Mouse (Mus musculus): ENCODE results near the gene Tnrc6b. TPM values are rescaled to one million over a fixed set of nuclear protein-coding genes. Genes with fewer than 3 reads are reported as not detected.
"Not testable (repeated sequence)": the region's sequence is repeated elsewhere in the genome, so short reads cannot be mapped to it uniquely, and the experiment has no call there.

The Tnrc6b gene
- total RNA-seq, 2 experiments from 2014 or later, result 42.3 to 53.3 TPM

DNA sequence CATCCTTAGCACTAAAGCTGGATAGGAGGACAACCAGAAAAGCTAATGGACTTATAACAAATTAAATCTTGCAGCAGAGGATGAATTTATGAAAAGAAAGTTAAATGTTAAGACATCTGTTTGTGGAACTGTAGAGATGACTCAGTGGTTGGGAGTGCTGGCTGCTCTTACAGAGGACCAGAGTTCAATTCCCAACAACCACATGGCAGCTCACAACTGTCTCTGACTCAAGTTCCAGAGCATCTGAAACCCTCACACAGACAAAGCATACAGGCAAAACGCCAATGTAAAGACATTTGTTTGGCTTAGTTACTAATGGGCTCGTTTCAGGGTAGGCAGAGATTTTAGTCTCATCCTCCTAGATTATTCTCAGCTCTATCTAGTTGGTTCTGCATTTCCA is 188.7 kb downstream of the Tnrc6b start:
- no peak for DNase-seq
- intact Hi-C loops (cut with DNase I), result no loop called here

DNA sequence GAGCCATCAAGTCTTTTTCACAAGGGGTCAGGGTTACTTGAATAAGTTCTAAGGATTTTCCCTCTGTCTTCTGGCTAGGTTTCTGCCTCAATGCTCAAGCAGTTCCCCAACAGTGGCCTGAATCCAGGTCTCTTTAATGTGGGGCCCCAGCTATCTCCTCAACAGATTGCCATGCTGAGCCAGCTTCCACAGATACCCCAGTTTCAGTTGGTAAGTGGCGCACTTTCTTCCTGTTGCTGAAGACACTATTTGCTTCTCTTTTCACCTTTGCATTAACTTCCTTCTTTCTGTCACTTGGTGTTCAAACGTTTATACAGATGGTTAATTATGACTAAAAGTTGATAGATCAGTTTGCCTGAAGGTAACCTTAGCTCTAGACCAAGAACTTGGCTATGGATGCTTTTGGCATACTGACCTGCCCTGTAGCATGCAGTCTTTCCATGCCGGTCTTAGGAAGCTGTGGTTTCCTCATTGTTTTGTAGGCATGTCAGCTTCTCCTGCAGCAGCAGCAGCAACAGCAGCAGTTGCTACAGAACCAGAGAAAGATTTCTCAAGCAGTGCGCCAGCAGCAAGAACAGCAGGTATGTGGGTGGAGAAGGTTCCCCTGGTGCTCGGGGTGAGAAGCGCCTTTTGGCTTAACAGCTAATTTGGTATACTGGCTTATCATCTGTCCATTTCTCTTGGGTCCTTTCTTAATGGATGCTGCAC is 190.8 kb downstream of the Tnrc6b start:
- no peak for DNase-seq
- intact Hi-C loops (cut with DNase I), result no loop called here

- DNase-seq; intact Hi-C loops (cut with DNase I): not testable (repeated sequence)
Measured at GRCm38 (mm10) chr15:80904776-80905175, 193.7 kb downstream of the Tnrc6b start.

DNA sequence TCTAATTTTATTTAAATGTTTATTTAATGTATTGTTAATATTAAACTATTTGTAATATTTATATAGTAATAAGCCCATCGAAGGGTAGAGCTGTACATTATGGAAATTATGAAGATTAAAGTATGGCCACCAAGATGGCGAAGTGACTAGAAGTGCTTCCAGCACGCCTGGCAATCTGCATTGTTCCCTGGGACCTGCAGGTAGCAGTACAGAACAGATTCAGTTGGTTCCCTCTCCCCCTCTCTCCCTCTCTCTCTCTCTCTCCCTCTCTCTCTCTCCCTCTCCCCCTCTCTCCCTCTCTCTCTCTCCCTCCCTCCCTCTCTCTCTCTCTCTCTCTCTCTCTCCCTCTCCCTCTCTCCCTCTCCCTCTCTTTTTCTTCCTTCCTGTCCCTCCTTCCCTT is 199.1 kb downstream of the Tnrc6b start:
- intact Hi-C loops (cut with DNase I), result no loop called here
- no peak for DNase-seq

GRCm38 (mm10) chr15:80910790-80911531 is 199.8 kb downstream of the Tnrc6b start:
- DNase-seq, result no peak
- intact Hi-C loops (cut with DNase I), result no loop called here

DNA sequence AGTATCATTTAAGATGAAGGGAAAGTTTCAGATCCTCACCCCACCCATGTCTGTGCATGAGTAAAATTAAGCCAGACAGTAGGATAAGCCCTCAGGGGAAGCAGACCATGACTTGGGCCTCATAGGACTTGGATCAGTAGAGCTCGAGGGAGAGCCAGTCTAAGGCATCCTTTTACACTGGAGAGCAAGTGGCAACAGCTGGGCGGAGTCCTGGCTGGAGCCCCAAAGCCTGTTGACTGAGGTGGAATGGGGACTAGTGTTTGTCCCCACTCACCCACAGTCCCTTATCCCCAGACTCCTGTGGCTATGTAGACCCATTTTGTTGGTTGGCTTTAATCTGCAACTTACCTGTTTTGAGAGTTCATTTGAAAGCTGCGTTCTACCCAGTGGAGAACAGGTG is 201.1 kb downstream of the Tnrc6b start:
- intact Hi-C loops (cut with DNase I), result no loop called here
- no peak for DNase-seq

GRCm38 (mm10) chr15:80913803-80914202 is 202.7 kb downstream of the Tnrc6b start:
- no peak for DNase-seq
- intact Hi-C loops (cut with DNase I), result no loop called here

- intact Hi-C loops (cut with DNase I), result no loop called here
- DNase-seq, result no peak
Measured at GRCm38 (mm10) chr15:80915850-80916249, 204.7 kb downstream of the Tnrc6b start.

DNA sequence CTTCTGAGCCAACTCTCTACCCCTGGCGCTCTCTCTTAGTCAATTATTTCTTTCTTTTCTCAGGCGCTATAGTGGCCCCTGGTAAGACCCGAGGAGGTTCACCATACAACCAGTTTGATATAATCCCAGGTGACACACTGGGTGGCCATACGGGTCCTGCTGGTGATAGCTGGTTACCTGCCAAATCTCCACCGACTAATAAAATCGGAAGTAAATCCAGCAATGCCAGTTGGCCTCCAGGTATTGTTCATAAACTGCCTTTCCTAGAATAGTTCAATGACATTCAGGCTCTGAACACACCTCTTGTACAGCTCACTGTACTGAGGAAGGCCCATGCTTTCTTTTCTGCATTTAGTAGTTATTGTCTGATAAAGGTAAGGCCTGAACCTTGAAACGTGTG is 205.5 kb downstream of the Tnrc6b start:
- no peak for DNase-seq
- intact Hi-C loops (cut with DNase I), result no loop called here

DNA sequence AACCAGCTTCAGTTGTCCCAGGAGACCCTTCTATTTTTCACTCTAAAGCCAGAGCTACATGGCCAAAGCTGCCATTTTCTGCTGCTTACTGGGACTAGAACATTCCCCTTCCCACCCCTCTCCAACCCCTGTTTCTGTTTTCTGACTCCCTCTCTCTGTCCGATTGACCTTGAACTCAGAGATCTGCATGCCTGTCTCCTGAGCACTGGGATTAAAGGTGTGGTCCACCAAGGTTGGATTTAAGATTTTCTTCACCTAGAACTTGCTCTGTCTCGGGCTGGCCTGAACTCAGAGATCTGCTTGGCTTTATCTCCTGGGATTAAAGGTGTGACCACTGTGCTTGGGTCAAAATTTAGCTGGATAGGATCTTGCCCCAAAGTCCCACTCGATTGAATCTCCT is 209.2 kb downstream of the Tnrc6b start:
- intact Hi-C loops (cut with DNase I), result no loop called here

DNA sequence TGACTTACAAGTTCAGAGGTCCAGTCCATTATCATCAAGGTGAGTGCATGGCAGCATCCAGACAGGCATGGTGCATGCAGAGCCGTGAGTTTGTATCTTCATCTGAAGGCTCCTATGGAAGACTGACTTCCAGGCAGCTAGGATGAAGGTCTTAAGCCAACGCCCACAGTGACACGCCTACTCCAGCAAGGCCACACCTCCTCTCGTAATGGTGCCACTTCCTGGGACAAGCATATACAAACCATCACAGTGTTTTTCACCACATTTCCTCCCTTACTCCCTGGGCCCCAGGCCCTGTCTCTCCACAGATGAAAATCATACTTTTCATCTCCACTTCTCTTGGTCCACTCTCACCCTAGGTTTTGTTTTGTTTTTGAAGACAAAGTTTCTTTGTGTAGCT is 210.7 kb downstream of the Tnrc6b start:
- no peak for DNase-seq
- intact Hi-C loops (cut with DNase I), result no loop called here

More for the DNA sequence above, 209.2 kb downstream of the Tnrc6b start:
- DNase-seq, result no peak

GRCm38 (mm10) chr15:80924211-80924610 is 213.1 kb downstream of the Tnrc6b start:
- intact Hi-C loops (cut with DNase I), result no loop called here
- no peak for DNase-seq

- intact Hi-C loops (cut with DNase I), result no loop called here
- no peak for DNase-seq
Measured at GRCm38 (mm10) chr15:80928811-80929355, 217.8 kb downstream of the Tnrc6b start.

- intact Hi-C loops (cut with DNase I), result no loop called here
- no peak for DNase-seq
Measured at GRCm38 (mm10) chr15:80930048-80930571, 219.0 kb downstream of the Tnrc6b start.

- intact Hi-C loops (cut with DNase I); DNase-seq: not testable (repeated sequence)
Measured at GRCm38 (mm10) chr15:80930676-80931320, 219.7 kb downstream of the Tnrc6b start.

- intact Hi-C loops (cut with DNase I), result no loop called here
- no peak for DNase-seq
Measured at GRCm38 (mm10) chr15:80931345-80931960, 220.3 kb downstream of the Tnrc6b start.

DNA sequence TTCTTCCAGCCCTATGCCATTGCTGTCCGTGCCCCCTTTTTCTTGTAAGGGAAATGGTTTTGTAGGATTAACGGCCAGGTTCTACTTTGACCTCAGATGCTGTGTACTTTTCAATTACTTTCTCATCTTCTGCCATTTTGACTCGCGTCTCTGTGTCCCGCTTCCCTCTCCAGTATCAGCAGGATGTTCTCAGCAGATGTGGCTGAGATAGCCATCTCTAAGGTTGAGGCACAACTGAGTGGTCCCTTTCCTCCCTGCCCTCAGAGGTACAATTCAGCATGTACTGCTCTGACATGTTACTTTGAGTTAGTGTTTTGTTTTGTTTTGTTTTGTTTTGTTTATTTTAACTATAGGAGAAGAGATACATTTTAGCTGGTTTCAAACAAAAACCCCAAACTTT is 223.7 kb downstream of the Tnrc6b start:
- intact Hi-C loops (cut with DNase I), result no loop called here

DNA sequence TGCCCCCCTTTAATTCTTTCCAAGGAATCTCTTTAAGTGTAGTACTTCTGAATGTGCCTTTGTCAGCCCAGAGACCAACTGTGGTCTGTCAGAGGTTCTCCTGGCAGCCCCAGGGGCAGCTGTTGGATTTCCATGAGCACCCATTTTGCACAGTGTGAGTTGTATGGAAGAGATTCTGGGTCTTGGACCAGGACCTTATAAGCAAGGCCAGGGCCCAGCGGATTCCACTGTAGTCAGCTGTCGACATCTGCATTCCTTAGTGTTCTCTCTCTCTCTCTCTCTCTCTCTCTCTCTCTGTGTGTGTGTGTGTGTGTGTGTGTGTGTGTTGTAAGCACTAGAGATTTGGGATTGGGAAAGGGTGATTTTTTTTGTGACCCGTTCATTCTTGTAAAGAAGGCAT is 225.6 kb downstream of the Tnrc6b start:
- DNase-seq, result no peak

More for the DNA sequence above, 223.7 kb downstream of the Tnrc6b start:
- no peak for DNase-seq

DNA sequence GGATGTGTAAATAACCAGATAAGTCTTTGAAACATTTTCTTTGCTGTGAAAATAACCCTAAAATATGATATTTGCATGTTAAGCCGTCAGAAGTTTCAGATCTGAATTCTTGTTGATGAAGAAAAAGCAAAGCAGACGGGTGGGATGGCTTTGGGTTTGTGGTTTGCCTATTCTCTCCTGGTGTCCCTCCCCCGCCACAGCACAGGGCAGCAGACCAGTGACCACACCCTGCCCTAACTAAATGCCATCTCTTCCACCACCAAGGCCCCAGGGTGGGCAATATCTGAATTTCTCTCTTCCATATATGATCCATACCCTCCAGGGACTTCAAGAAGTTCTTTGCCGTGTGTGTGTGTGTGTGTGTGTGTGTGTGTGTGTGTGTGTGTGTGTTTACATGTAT is 227.5 kb downstream of the Tnrc6b start:
- no peak for DNase-seq
- intact Hi-C loops (cut with DNase I), result no loop called here

More for the DNA sequence above, 225.6 kb downstream of the Tnrc6b start:
- intact Hi-C loops (cut with DNase I), result no loop called here

- no peak for DNase-seq
- intact Hi-C loops (cut with DNase I), result no loop called here
Measured at GRCm38 (mm10) chr15:80939401-80939800, 228.3 kb downstream of the Tnrc6b start.
